In genomic region chr2:31319200-31319599, GRCm38 (mm10) we compare ENCODE assay signal across 20 mouse cellular contexts. TPM values are rescaled to one million over a fixed set of nuclear protein-coding genes. Genes with fewer than 3 reads are reported as not detected.
"Had no signal": no experiment of that assay in that cellular context is flagged by ENCODE, and none has a peak within 500 bp of the region (broad histone marks: within the 10 kb centered on the region; RNA-seq: fewer than 3 reads in every experiment).

No protein-coding gene starts in this region.

- H3K9me3 ChIP-seq: limb, embryonic 10.5 days; limb, embryonic 13.5 days; liver, embryonic 12.5 days; liver, embryonic 15.5 days had no signal

- H3K4me1 ChIP-seq: liver, embryonic 12.5 days; liver, embryonic 15.5 days had no signal

- H3K4me2 ChIP-seq: limb, embryonic 13.5 days; liver, embryonic 12.5 days; liver, embryonic 15.5 days; midbrain, embryonic 11.5 days had no signal

- ATAC-seq: intestine, postnatal 0 days; liver, embryonic 12.5 days had no signal

- DNase-seq: kidney, adult 2 months; kidney, postnatal 25 days; layer of hippocampus, adult 9-11 months; liver; lung, adult 2 months; lung, postnatal 10 days; lung, postnatal 4 days; midbrain, embryonic 14.5 days; thymus, adult 18-20 months; thymus, postnatal 14 days; thymus, postnatal 4 days had no signal

- H3K27ac ChIP-seq: kidney, postnatal 0 days; layer of hippocampus, adult 2 months; limb, embryonic 13.5 days; liver, embryonic 12.5 days; liver, embryonic 15.5 days had no signal

- H3K9ac ChIP-seq: limb, embryonic 13.5 days; liver, embryonic 12.5 days; liver, embryonic 15.5 days had no signal

- H3K36me3 ChIP-seq: limb, embryonic 10.5 days; limb, embryonic 13.5 days; liver, embryonic 12.5 days; liver, embryonic 15.5 days had no signal

- H3K4me3 ChIP-seq: layer of hippocampus, adult 2 months; limb, embryonic 10.5 days; limb, embryonic 13.5 days; liver, embryonic 12.5 days; liver, embryonic 15.5 days had no signal

RNA-seq across cellular contexts. Expression of gene Hmcn2, which starts 5.0 kb away (rescaled TPM):
- polyA plus RNA-seq: kidney, embryonic 14.5 days had no signal
